Mouse (Mus musculus) ovary, postnatal 14 days (tissue): ENCODE measurements around the gene Tyr.

Source experiments
- DNase-seq: peaks from one replicate; pipeline ENCODE4 v3.0.0; 2022; ENCODE audit warnings: low spot score

Tyr gene

DNA sequence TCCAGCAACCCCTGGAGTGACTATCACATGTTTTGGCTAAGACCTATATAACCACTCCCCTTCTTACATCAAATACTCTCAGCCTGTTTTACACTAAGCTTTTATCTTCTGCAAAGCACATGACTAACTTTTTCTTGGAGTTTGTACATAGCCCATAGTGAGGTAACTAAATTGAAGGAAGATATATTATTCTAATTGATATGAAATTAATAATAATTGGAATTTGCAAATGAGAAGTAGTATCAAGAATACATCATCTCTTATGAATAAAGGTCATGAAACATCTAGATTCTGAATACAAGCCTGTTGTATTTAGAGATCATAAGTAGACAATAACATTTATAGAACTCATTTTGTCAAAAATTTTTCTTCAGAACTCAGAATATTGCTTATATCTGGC lies at the start of gene Tyr:
Gene Tyr, minus strand, starts transcription at position 101 of the 400 bp plus-strand sequence.
- no peak for DNase-seq

DNA sequence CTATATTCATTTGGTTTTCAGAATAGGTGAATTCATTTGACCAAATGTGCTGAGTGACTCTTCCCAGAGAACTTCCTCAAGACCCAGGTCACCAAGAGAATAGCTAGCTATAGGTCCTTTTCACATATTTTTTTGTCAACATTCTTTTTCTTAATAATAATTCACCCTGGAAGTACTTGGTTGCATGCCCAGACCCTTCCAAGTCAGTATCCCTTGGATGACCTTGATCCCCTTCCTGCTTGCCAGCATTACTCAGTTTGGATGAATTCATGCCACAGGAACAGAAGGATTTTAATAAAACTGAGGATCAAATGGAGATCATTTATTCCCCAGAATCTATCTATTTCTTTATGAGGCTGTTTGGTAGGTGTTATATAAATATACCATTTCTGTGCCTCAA lies 45.7 kb upstream of the Tyr start:
- DNase-seq = no peak

DNA sequence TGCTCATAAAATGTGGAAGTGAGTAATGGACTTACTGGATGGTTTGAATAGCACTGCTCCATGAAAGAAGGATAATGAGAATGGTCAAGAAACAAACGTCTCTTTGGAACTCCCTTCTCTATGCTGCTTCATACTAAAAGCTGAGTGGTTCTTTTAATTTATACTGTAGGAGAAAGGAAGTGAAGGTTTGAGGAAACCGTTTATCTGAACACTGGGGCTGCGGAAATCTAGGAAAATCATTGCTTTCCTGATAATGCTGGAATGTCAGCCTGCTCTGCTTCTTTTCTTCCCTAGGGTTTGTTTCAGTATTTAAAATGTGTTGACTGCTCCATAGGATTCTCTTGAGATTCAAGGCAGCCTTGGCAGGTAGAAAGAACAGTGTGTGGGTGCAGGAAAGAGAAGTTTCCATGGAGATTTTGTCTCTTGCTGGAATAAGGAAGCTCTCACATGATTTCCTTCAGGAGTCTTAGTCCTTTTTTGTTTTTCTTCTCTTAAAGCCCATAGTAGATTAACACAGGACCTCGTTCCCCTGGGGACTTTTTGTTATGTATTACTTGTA lies 891 bp upstream of the Tyr start:
- no peak for DNase-seq

DNA sequence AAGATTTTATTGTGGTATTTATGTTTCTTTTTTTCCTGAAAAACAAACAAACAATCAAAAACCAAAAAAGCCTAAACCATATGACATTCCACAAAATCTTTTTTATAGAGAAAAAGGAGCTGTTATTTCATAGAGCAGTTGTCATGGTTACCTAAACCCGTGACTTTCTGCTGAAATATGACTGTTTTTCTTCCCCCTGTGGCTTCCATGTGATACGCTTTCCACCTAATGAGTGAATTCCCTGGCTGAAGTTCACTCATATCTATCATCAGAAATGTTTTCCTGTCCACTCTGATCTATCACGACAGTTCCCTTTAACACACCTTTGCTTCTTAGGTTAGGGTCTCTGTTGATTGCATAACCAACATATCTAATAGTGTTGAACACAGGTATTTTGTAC lies 5.3 kb downstream of the Tyr start:
- no peak for DNase-seq

DNA sequence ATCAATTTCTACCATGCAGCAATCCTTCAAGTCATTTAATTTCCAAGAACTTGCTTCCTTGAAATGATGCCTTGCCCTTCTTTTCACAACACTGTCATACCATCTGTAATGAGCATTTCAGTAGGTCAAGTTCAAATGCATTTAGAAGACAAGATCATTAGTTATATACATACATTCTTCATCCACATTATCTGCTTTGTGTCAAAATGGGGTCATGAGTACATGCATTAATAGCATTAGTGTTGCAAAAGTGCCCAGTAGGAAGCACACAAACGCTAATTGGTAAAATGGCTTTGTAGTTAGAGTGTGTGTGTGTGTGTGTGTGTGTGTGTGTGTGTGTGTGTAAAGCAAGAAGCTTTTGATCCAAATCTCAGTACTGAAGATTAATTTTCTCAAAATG lies 80.0 kb downstream of the Tyr start:
- no peak for DNase-seq

DNA sequence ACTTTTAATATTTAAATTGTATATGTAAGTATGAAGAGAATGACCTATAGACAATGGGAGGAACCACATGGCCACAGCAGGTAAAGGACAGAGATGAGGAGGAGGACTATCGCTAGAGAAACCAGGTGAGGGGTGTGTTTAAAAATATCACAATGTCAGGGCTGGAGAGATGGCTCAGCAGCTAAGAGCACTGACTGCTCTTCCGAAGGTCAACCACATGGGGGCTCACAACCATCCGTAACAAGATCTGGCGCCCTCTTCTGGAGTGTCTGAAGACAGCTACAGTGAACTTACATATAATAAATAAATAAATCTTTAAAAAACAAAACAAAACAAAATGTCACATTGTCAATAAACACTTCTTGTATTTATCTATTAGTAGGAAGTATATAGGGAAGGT lies 81.9 kb downstream of the Tyr start:
- peak; percentile 3 for DNase-seq

DNA sequence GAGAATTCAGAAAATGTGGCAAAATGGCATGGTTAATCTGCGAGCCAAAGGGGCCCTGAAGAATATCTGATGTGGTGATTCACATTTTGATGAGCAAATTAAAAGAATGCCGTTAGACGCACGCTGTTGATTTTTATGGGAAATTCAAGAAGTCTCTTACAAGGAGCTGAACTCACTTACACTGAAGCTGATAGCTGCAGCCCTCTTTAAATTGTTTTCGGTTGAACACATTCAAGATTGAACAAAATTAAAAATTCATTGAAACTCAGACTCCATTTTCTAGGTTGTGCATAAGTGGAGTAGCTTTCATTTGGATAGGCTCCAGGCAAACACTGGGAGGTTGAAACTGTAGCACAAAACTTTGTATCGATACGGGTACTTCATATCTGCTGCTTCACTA lies 96.3 kb downstream of the Tyr start:
- no peak for DNase-seq

DNA sequence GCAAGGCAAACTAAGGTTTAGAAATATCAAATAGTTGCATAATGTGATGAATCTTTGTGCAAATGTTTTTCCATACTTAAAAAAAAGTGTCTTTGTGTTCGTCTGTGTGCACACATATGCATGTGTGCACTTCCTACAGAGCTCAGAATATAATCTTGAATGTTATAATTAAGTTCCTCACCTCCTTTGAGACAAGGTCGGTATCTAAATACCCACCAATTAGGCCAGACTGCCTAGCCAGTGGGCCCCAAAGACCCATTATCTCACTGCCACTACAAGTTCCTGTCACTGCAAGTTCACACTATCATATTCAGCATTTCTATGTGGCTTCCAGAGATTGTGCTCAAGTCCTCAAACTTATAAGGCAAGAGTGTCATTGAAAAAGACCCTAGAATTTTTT lies 118.4 kb downstream of the Tyr start:
- DNase-seq = no peak
